Mouse (Mus musculus) megakaryocyte-erythroid progenitor cell, adult 5-6 weeks (primary cell): ENCODE data around the gene Hist2h2be. TPM values are rescaled to one million over a fixed set of nuclear protein-coding genes. Genes with fewer than 3 reads are reported as not detected.

ENCODE experiments used
- total RNA-seq, 2 experiments: library from RNA; stranded (forward) in 1 of 2; stranded (reverse) in 1 of 2; fragments of 200-1000, 215-1000 nt in 1 of 2; fragments of >200 nt in 1 of 2; fragmentation: Nextera tagmentation in 1 of 2; gene quantifications; 2 replicates each; pipeline ENCODE4 v1.2.3; 2014 to 2017

The Hist2h2be gene
- total RNA-seq, 2 experiments from 2014 or later = 10.0 to 10.8 TPM

Other genes starting within 250 kb of the Hist2h2be start
- 0.61 and 5.4 TPM in 2 replicates for gene Plekho1, start 225.1 kb upstream of the Hist2h2be start, total RNA-seq (2014; fragmentation: Nextera tagmentation)
- 5.9 and 10.5 TPM in 2 replicates for gene Plekho1, start 225.1 kb upstream of the Hist2h2be start, total RNA-seq (2017)
- gene Vps45, start 162.7 kb upstream of the Hist2h2be start, total RNA-seq (2014; fragmentation: Nextera tagmentation) = 29.7 and 38.8 TPM in 2 replicates
- gene Vps45, start 162.7 kb upstream of the Hist2h2be start, total RNA-seq (2017) = 13.4 and 16.6 TPM in 2 replicates
- 9.7 and 12.3 TPM in 2 replicates for gene Otud7b, start 116.6 kb upstream of the Hist2h2be start, total RNA-seq (2014; fragmentation: Nextera tagmentation)
- gene Otud7b, start 116.6 kb upstream of the Hist2h2be start, total RNA-seq (2017) = 11.7 and 15.5 TPM in 2 replicates
- gene Mtmr11, start 59.1 kb upstream of the Hist2h2be start, total RNA-seq (2014; fragmentation: Nextera tagmentation) = not detected in 2 replicates
- gene Mtmr11, start 59.1 kb upstream of the Hist2h2be start, total RNA-seq (2017) = not detected in 2 replicates
- gene Sf3b4, start 48.8 kb upstream of the Hist2h2be start, total RNA-seq (2014; fragmentation: Nextera tagmentation) = 139 and 173 TPM in 2 replicates
- gene Sf3b4, start 48.8 kb upstream of the Hist2h2be start, total RNA-seq (2017) = 24.7 and 36.9 TPM in 2 replicates
- 1.0 TPM in 1 of 2 replicates, not detected in the other for gene Sv2a, start 40.0 kb upstream of the Hist2h2be start, total RNA-seq (2014; fragmentation: Nextera tagmentation)
- 0.30 TPM in 1 of 2 replicates, not detected in the other for gene Sv2a, start 40.0 kb upstream of the Hist2h2be start, total RNA-seq (2017)
- gene Bola1, start 1.4 kb upstream of the Hist2h2be start, total RNA-seq (2014; fragmentation: Nextera tagmentation) = 35.9 and 55.4 TPM in 2 replicates
- gene Bola1, start 1.4 kb upstream of the Hist2h2be start, total RNA-seq (2017) = 39.3 and 44.8 TPM in 2 replicates
- gene Hist2h2ab, start 1.3 kb upstream of the Hist2h2be start, total RNA-seq (2014; fragmentation: Nextera tagmentation) = 13.4 and 16.5 TPM in 2 replicates
- gene Hist2h2ab, start 1.3 kb upstream of the Hist2h2be start, total RNA-seq (2017) = 180 and 196 TPM in 2 replicates
- gene Hist2h2ac, start 239 bp upstream of the Hist2h2be start, total RNA-seq (2014; fragmentation: Nextera tagmentation) = 68.5 and 103 TPM in 2 replicates
- 2,466 and 2,516 TPM in 2 replicates for gene Hist2h2ac, start 239 bp upstream of the Hist2h2be start, total RNA-seq (2017)
- gene Hist2h3c2, start 18.0 kb downstream of the Hist2h2be start, total RNA-seq (2014; fragmentation: Nextera tagmentation) = 238 and 244 TPM in 2 replicates
- 41.9 and 280 TPM in 2 replicates for gene Hist2h3c2, start 18.0 kb downstream of the Hist2h2be start, total RNA-seq (2017)
- 61.3 and 86.2 TPM in 2 replicates for gene Hist2h2aa2, start 19.2 kb downstream of the Hist2h2be start, total RNA-seq (2014; fragmentation: Nextera tagmentation)
- gene Hist2h2aa2, start 19.2 kb downstream of the Hist2h2be start, total RNA-seq (2017) = not detected in 2 replicates
- 17.9 and 44.2 TPM in 2 replicates for gene Hist2h2aa1, start 24.4 kb downstream of the Hist2h2be start, total RNA-seq (2014; fragmentation: Nextera tagmentation)
- 5,412 and 6,422 TPM in 2 replicates for gene Hist2h2aa1, start 24.4 kb downstream of the Hist2h2be start, total RNA-seq (2017)
- 2.9 and 4.4 TPM in 2 replicates for gene Hist2h3c1, start 25.6 kb downstream of the Hist2h2be start, total RNA-seq (2014; fragmentation: Nextera tagmentation)
- gene Hist2h3c1, start 25.6 kb downstream of the Hist2h2be start, total RNA-seq (2017) = not detected in 2 replicates
- 76.1 and 135 TPM in 2 replicates for gene Hist2h4, start 42.2 kb downstream of the Hist2h2be start, total RNA-seq (2014; fragmentation: Nextera tagmentation)
- 49.9 and 105 TPM in 2 replicates for gene Hist2h4, start 42.2 kb downstream of the Hist2h2be start, total RNA-seq (2017)
- gene Hist2h3b, start 47.5 kb downstream of the Hist2h2be start, total RNA-seq (2014; fragmentation: Nextera tagmentation) = 432 and 521 TPM in 2 replicates
- gene Hist2h3b, start 47.5 kb downstream of the Hist2h2be start, total RNA-seq (2017) = 172 and 646 TPM in 2 replicates
- gene Hist2h2bb, start 48.6 kb downstream of the Hist2h2be start, total RNA-seq (2014; fragmentation: Nextera tagmentation) = 1,021 and 1,485 TPM in 2 replicates
- 6,042 and 11,084 TPM in 2 replicates for gene Hist2h2bb, start 48.6 kb downstream of the Hist2h2be start, total RNA-seq (2017)
- not detected in 2 replicates for gene Fcgr1, start 72.8 kb downstream of the Hist2h2be start, total RNA-seq (2014; fragmentation: Nextera tagmentation)
- 0.11 TPM in 1 of 2 replicates, not detected in the other for gene Fcgr1, start 72.8 kb downstream of the Hist2h2be start, total RNA-seq (2017)
- gene BC107364, start 231.2 kb downstream of the Hist2h2be start, total RNA-seq (2014; fragmentation: Nextera tagmentation) = not detected in 2 replicates
- gene BC107364, start 231.2 kb downstream of the Hist2h2be start, total RNA-seq (2017) = not detected in 2 replicates